Mouse (Mus musculus): Measurements from ENCODE around the gene Ing5.
"Not testable (repeated sequence)": the region's sequence is repeated elsewhere in the genome, so short reads cannot be mapped to it uniquely, and the experiment has no call there.

Gene Ing5

GRCm38 (mm10) chr1:93803556-93804507 is at the start of gene Ing5:
Ing5 (plus strand) TSS chr1:93803965.
- DNase-seq (ENCODE audit: low read depth), result peak; percentile 93

GRCm38 (mm10) chr1:93754573-93755290 is 49.0 kb upstream of the Ing5 start, which contains the start of gene Thap4:
Thap4 (minus strand) TSS chr1:93754864.
- DNase-seq (ENCODE audit: low read depth), result no peak

GRCm38 (mm10) chr1:93755291-93755610 is 48.5 kb upstream of the Ing5 start:
- DNase-seq (ENCODE audit: low read depth), result no peak

GRCm38 (mm10) chr1:93755618-93756017 is 48.1 kb upstream of the Ing5 start:
- DNase-seq (ENCODE audit: low read depth), result no peak

GRCm38 (mm10) chr1:93756154-93756553 is 47.6 kb upstream of the Ing5 start:
- DNase-seq (ENCODE audit: low read depth), result no peak

GRCm38 (mm10) chr1:93760076-93760475 is 43.7 kb upstream of the Ing5 start:
- no peak for DNase-seq (ENCODE audit: low read depth)

- DNase-seq (ENCODE audit: low read depth), result not testable (repeated sequence)
Observed at GRCm38 (mm10) chr1:93763531-93763930, 40.2 kb upstream of the Ing5 start.

GRCm38 (mm10) chr1:93764871-93765591 is 38.7 kb upstream of the Ing5 start:
- no peak for DNase-seq (ENCODE audit: low read depth)

- DNase-seq (ENCODE audit: low read depth), result no peak
Observed at GRCm38 (mm10) chr1:93767600-93767999, 36.2 kb upstream of the Ing5 start.

GRCm38 (mm10) chr1:93769901-93770300 is 33.9 kb upstream of the Ing5 start:
- no peak for DNase-seq (ENCODE audit: low read depth)

- DNase-seq (ENCODE audit: low read depth), result no peak
Observed at GRCm38 (mm10) chr1:93776686-93777085, 27.1 kb upstream of the Ing5 start.

- no peak for DNase-seq (ENCODE audit: low read depth)
Observed at GRCm38 (mm10) chr1:93786912-93787311, 16.9 kb upstream of the Ing5 start.

- no peak for DNase-seq (ENCODE audit: low read depth)
Observed at GRCm38 (mm10) chr1:93794526-93794925, 9.2 kb upstream of the Ing5 start.

- DNase-seq (ENCODE audit: low read depth), result no peak
Observed at GRCm38 (mm10) chr1:93795886-93796285, 7.9 kb upstream of the Ing5 start.

- no peak for DNase-seq (ENCODE audit: low read depth)
Observed at GRCm38 (mm10) chr1:93800670-93801503, 2.9 kb upstream of the Ing5 start.

GRCm38 (mm10) chr1:93801741-93802238 is 2.0 kb upstream of the Ing5 start, which contains the start of gene Dtymk:
Dtymk (minus strand) TSS chr1:93801934.
- DNase-seq (ENCODE audit: low read depth), result peak; percentile 92

GRCm38 (mm10) chr1:93802771-93803170 is 994 bp upstream of the Ing5 start:
- DNase-seq (ENCODE audit: low read depth), result peak; percentile 58

- DNase-seq (ENCODE audit: low read depth), result no peak
Observed at GRCm38 (mm10) chr1:93804818-93805217, 1.1 kb downstream of the Ing5 start.

- peak; percentile 45 for DNase-seq (ENCODE audit: low read depth)
Observed at GRCm38 (mm10) chr1:93805221-93805951, 1.6 kb downstream of the Ing5 start.

- DNase-seq (ENCODE audit: low read depth), result no peak
Observed at GRCm38 (mm10) chr1:93808871-93809270, 5.1 kb downstream of the Ing5 start.

GRCm38 (mm10) chr1:93810011-93810410 is 6.2 kb downstream of the Ing5 start:
- DNase-seq (ENCODE audit: low read depth), result no peak
